Mouse (Mus musculus) lung, embryonic 15.5 days (tissue): ENCODE data around the gene Lrrc4b. TPM values are rescaled to one million over a fixed set of nuclear protein-coding genes. Genes with fewer than 3 reads are reported as not detected.

Experiments used
- ATAC-seq: fragments of 200-750 bp; cut with Nextera tagmentation; 2 replicates; pipeline ENCODE4 v1.8.0; 2017; ENCODE audit warnings: moderate number of reproducible peaks, borderline replicate concordance; ENCODE audit not compliant: low FRiP score, low TSS enrichment; ENCODE audit errors: extremely low read depth
- H3K27ac ChIP-seq: fragments of 300-500 bp; sonication (generic); 2 replicates; pipeline ENCODE4 v1.5.1; 2015; ENCODE audit warnings: moderate library complexity, mild to moderate bottlenecking, inconsistent platforms
- H3K27me3 ChIP-seq: fragments of 300-500 bp; sonication (generic); 2 replicates; pipeline ENCODE4 v1.6.1; 2015; ENCODE audit warnings: inconsistent platforms
- H3K36me3 ChIP-seq: fragments of 300-500 bp; sonication (generic); 2 replicates; pipeline ENCODE4 v1.6.1; 2015; ENCODE audit warnings: inconsistent platforms
- H3K4me1 ChIP-seq: fragments of 300-500 bp; sonication (generic); 2 replicates; pipeline ENCODE4 v1.6.1; 2015; ENCODE audit warnings: inconsistent platforms
- H3K4me2 ChIP-seq: fragments of 300-500 bp; sonication (generic); 2 replicates; pipeline ENCODE4 v1.6.1; 2015; ENCODE audit warnings: inconsistent platforms, mild to moderate bottlenecking, moderate library complexity
- H3K4me3 ChIP-seq: fragments of 300-500 bp; sonication (generic); 2 replicates; pipeline ENCODE4 v1.5.1; 2015; ENCODE audit warnings: mild to moderate bottlenecking, inconsistent platforms
- H3K9ac ChIP-seq: fragments of 300-500 bp; sonication (generic); 2 replicates; pipeline ENCODE4 v1.6.1; 2015; ENCODE audit warnings: inconsistent platforms
- H3K9me3 ChIP-seq: fragments of 300-500 bp; sonication (generic); 2 replicates; pipeline ENCODE4 v1.6.1; 2016; ENCODE audit warnings: inconsistent platforms
- WGBS: fragments of 180-500 bp; shearing (Covaris S2); methylation state at CpG from one replicate; pipeline ENCODE4 v1.1.7; 2015; 5-methylcytosine and 5-hydroxymethylcytosine counted together
- polyA plus RNA-seq: library from polyadenylated mRNA; unstranded; fragments of >200 nt; fragmentation: Nextera tagmentation; extraction: Ambion mirVana; gene quantifications from 2 replicates; pipeline ENCODE4 v1.2.1, GENCODE M21; 2015

The Lrrc4b gene
- polyA plus RNA-seq, 1 experiment from 2014 or later = 0.98 TPM

DNA sequence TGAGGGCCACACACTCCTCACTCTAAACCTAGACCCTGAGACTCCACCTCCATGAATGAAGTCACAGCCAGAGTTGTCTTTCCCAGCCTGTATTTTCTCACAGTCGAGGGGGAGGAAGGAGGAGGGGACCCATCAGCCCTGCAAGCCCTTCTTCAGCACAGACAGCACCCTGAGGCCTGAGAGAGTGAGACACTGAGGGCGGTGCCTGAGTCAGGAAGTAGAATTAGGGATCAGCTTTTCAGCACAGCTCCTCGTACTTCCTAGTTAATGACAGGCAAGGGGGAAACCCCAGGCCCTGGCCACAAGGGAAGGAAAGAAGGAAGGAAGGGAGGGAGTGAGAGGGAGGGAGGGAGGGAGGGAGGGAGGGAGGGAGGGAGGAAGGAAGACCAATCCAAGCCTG, 24.4 kb downstream of the Lrrc4b start:
- WGBS = 6% methylated on average over 3 of the region's 3 CpGs
- no peaks in the 10 kb centered on the region for H3K36me3 ChIP-seq
- no peak for ATAC-seq

DNA sequence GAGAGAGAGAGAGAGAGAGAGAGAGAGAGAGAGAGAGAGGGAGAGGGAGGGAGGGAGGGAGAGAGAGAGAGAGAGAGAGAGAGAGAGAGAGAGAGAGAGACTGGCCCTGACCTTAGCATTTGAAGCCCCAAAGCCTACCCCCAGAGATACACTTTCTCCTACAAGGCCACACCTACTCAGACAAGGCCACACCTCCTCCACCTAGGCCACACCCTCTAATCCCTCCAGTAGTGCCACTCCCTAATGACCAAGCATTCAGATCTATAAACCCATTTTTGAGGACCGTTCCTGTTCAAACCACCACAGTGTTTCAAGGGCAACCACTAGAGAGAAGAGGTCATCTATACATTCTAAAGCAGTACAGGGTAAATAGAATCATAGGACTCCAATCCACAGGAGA, 27.5 kb downstream of the Lrrc4b start:
- H3K36me3 ChIP-seq = no peaks in the 10 kb centered on the region
- no peak overlapping the region for H3K4me3 ChIP-seq
- H3K4me1 ChIP-seq = no peaks in the 10 kb centered on the region
- no peak overlapping the region for H3K4me2 ChIP-seq
- H3K27ac ChIP-seq = no peak overlapping the region
- no peak for ATAC-seq
- 94% methylated on average over 1 of the region's 1 CpGs for WGBS
- H3K9ac ChIP-seq = no peak overlapping the region
- peaks cover 22% of the 10 kb centered on the region for H3K27me3 ChIP-seq
- no peaks in the 10 kb centered on the region for H3K9me3 ChIP-seq

More for the DNA sequence above, 24.4 kb downstream of the Lrrc4b start:
- H3K4me3 ChIP-seq = no peak overlapping the region
- H3K4me2 ChIP-seq = no peak overlapping the region
- no peaks in the 10 kb centered on the region for H3K9me3 ChIP-seq
- H3K27me3 ChIP-seq = no peaks in the 10 kb centered on the region
- no peaks in the 10 kb centered on the region for H3K4me1 ChIP-seq
- H3K9ac ChIP-seq = no peak overlapping the region
- H3K27ac ChIP-seq = no peak overlapping the region

DNA sequence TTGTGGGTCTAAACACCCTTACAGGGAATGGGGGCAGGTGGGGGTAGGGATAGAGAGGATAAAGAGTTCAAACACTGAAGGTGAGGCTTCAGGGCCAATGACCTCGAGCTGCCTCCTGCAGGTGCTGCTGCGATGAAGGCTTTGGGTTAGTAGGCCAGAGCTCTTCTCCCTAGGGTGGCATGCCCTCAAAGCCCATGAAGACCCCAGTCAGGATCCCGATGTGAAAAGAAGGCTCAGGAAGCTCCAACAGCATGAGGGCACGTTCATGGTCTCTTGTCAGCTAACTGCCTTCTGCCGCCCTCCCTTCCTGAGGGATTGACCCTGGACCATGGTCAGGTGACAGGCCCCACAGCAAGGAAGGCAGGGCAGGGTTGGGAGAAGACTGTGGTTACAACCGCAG, 31.2 kb downstream of the Lrrc4b start:
- Histone ChIP-seq H3K4me2 (no peak overlapping the region), H3K36me3 (no peaks in the 10 kb centered on the region), H3K4me3 (no peak overlapping the region), H3K9ac (no peak overlapping the region), H3K4me1 (peaks cover 6% of the 10 kb centered on the region; the same call in 1 of the 2 replicates), H3K27me3 (peaks cover 58% of the 10 kb centered on the region), H3K27ac (no peak overlapping the region), H3K9me3 (no peaks in the 10 kb centered on the region)
- 71% methylated on average over 6 of the region's 6 CpGs for WGBS
- ATAC-seq = no peak

DNA sequence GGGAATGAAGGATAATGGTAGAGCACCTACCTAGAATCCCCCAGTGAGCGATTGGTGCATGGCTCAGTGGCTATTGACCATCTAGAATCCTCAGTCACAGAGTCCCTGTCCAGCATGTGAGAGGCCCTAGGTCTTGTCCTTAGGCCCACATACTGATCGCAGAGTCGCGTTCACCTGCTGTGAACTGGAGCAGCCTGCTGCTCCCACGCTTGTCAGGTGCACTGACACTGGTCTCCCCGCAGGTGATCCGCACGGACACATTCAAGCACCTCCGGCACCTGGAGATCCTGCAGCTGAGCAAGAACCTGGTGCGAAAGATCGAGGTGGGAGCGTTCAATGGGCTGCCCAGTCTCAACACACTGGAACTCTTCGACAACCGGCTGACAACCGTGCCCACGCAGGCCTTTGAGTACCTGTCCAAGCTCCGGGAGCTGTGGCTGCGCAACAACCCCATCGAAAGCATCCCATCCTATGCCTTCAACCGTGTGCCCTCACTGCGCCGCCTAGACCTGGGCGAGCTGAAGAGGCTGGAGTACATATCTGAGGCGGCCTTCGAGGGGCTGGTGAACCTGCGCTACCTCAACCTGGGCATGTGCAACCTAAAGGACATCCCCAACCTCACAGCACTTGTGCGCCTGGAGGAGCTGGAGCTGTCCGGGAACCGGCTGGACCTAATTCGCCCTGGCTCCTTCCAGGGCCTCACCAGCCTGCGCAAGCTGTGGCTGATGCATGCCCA, 32.1 kb downstream of the Lrrc4b start:
- no peak overlapping the region for H3K27ac ChIP-seq
- peaks cover 6% of the 10 kb centered on the region; the same call in 1 of the 2 replicates for H3K4me1 ChIP-seq
- peaks cover 61% of the 10 kb centered on the region for H3K27me3 ChIP-seq
- ATAC-seq = no peak
- H3K4me2 ChIP-seq = no peak overlapping the region
- H3K9ac ChIP-seq = no peak overlapping the region
- H3K4me3 ChIP-seq = no peak overlapping the region
- no peaks in the 10 kb centered on the region for H3K36me3 ChIP-seq
- WGBS = 69% methylated on average over 31 of the region's 31 CpGs
- no peaks in the 10 kb centered on the region for H3K9me3 ChIP-seq

DNA sequence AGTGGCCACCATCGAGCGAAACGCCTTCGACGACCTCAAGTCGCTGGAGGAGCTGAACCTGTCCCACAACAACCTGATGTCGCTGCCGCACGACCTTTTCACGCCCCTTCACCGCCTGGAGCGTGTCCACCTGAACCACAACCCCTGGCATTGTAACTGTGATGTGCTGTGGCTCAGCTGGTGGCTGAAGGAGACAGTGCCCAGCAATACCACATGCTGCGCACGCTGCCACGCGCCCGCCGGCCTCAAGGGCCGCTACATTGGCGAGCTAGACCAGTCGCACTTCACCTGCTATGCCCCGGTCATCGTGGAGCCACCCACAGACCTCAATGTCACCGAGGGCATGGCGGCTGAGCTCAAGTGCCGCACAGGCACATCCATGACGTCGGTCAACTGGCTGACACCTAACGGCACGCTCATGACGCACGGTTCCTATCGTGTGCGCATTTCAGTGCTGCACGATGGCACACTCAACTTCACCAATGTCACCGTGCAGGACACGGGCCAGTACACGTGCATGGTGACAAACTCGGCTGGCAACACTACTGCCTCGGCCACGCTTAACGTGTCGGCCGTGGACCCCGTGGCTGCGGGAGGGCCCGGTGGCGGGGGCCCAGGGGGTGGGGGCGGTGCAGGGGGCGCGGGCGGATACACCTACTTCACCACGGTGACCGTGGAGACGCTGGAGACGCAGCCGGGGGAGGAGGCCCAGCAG, 32.8 kb downstream of the Lrrc4b start:
- no peaks in the 10 kb centered on the region for H3K36me3 ChIP-seq
- no peak overlapping the region for H3K4me3 ChIP-seq
- no peaks in the 10 kb centered on the region for H3K9me3 ChIP-seq
- ATAC-seq = no peak
- H3K4me2 ChIP-seq = no peak overlapping the region
- peaks cover 61% of the 10 kb centered on the region for H3K27me3 ChIP-seq
- peaks cover 6% of the 10 kb centered on the region; the same call in 1 of the 2 replicates for H3K4me1 ChIP-seq
- no peak overlapping the region for H3K9ac ChIP-seq
- 47% methylated on average over 57 of the region's 57 CpGs for WGBS
- no peak overlapping the region for H3K27ac ChIP-seq

DNA sequence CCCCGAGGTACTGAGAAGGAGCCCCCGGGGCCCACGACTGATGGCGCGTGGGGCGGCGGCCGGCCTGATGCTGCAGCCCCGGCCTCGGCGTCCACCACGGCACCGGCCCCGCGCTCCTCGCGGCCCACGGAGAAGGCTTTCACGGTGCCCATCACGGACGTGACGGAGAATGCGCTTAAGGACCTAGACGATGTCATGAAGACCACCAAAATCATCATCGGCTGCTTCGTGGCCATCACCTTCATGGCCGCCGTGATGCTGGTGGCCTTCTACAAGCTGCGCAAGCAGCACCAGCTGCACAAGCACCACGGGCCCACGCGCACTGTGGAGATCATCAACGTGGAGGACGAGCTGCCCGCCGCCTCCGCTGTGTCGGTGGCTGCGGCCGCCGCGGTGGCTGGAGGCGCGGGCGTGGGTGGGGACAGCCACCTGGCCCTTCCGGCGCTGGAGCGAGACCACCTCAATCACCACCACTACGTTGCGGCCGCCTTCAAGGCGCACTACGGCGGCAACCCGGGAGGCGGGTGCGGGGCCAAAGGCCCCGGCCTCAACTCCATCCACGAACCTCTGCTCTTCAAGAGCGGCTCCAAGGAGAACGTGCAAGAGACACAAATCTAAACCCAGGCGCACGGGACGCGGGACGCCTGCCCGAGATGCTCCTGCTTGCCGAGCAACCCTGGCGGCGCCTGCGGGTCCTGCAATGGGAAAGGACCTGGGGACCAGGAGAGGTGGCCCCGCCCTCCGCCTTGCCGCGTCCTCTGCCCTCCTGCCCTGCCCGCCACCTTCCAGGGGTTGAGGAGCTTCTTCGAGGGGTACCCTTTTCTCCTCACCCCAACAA, 33.6 kb downstream of the Lrrc4b start:
- Histone ChIP-seq H3K27me3 (peaks cover 61% of the 10 kb centered on the region), H3K4me2 (peak overlapping the region; percentile 42), H3K9ac (no peak overlapping the region), H3K4me3 (peak overlapping the region; percentile 17), H3K4me1 (peaks cover 10% of the 10 kb centered on the region), H3K9me3 (no peaks in the 10 kb centered on the region), H3K36me3 (no peaks in the 10 kb centered on the region), H3K27ac (no peak overlapping the region)
- no peak for ATAC-seq
- WGBS = 16% methylated on average over 76 of the region's 77 CpGs

DNA sequence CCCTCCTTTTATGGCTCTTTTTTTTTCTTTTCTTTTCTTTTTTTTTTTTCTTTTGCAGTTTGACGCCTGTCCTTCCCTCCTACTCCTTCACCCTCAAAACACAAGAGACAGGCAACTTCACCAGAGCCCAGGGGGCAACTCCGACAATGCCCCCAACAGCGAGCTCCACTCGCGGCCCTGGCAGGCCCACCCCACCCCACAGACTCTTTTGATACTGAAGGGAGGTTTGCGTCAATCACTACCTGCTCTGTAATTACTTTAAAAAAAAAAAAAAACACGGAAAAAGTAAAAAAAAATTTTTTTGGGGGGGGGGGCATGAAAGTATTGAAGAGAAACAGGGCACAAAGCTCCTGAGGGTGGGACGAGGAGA, 34.2 kb downstream of the Lrrc4b start:
- WGBS = 27% methylated on average over 8 of the region's 8 CpGs
- Histone ChIP-seq H3K9me3 (no peaks in the 10 kb centered on the region), H3K27ac (no peak overlapping the region), H3K4me1 (peaks cover 12% of the 10 kb centered on the region), H3K27me3 (peaks cover 61% of the 10 kb centered on the region), H3K4me2 (peak overlapping the region; percentile 42), H3K9ac (no peak overlapping the region), H3K36me3 (no peaks in the 10 kb centered on the region), H3K4me3 (no peak overlapping the region)
- no peak for ATAC-seq

DNA sequence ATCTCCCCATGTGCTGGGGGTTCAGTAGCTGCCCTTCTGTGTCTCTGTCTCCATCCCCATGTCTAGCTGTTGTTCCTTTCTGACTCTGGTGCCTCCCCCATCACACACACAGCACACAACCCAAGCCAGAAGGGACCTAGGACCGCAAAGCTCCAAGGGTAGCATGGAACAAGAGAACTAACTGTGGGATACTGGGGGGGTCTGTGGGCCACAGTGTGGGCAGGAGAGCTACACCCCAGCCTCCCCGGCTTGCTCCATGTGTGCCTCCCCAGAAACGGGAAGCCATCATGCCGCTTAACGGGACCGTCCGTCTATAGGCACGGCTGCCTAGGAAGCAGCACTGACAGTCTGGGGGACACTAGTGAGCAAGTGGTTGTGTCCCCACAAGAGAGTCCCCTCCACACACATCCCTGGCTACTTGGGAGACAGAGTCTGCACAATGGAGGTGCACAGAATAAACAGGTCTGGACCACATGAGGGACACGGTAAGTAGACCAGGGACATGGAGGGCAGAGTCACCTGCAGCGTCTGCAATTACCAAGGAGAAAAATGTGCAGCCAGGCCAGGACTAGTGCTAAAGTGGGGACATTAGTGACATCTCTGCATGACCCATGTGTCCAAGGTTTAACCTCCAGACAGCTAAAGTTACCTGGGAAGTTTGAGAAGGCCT, 34.9 kb downstream of the Lrrc4b start:
- no peaks in the 10 kb centered on the region for H3K36me3 ChIP-seq
- H3K27me3 ChIP-seq = peaks cover 61% of the 10 kb centered on the region
- no peak for ATAC-seq
- peaks cover 16% of the 10 kb centered on the region for H3K4me1 ChIP-seq
- H3K9me3 ChIP-seq = no peaks in the 10 kb centered on the region
- no peak overlapping the region for H3K27ac ChIP-seq
- no peak overlapping the region for H3K4me2 ChIP-seq
- no peak overlapping the region for H3K4me3 ChIP-seq
- H3K9ac ChIP-seq = no peak overlapping the region
- WGBS = 81% methylated on average over 10 of the region's 10 CpGs

DNA sequence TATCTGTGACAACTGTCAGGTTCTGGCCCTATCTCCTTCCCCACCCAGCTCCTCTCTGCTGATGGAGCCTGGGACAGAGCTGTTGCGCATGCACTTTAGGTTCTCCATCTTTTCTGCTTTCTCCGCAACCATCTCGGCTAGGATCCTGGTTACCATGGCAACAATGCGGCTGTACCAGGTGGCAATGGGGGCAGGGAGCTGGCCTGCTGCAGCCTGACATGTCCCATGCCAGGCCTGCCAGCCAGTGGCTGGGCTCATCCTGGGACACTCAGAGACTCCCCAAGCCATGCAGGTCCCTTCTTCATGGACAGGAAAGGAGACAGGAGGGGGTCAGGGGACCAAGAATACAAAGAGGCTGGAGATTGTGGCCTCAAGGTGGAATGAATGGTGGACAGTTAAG, 35.7 kb downstream of the Lrrc4b start:
- H3K36me3 ChIP-seq = no peaks in the 10 kb centered on the region
- peaks cover 58% of the 10 kb centered on the region for H3K27me3 ChIP-seq
- H3K4me1 ChIP-seq = peaks cover 24% of the 10 kb centered on the region
- H3K4me2 ChIP-seq = no peak overlapping the region
- no peaks in the 10 kb centered on the region for H3K9me3 ChIP-seq
- no peak for ATAC-seq
- H3K9ac ChIP-seq = no peak overlapping the region
- no peak overlapping the region for H3K27ac ChIP-seq
- no peak overlapping the region for H3K4me3 ChIP-seq
- 26% methylated on average over 4 of the region's 4 CpGs for WGBS

DNA sequence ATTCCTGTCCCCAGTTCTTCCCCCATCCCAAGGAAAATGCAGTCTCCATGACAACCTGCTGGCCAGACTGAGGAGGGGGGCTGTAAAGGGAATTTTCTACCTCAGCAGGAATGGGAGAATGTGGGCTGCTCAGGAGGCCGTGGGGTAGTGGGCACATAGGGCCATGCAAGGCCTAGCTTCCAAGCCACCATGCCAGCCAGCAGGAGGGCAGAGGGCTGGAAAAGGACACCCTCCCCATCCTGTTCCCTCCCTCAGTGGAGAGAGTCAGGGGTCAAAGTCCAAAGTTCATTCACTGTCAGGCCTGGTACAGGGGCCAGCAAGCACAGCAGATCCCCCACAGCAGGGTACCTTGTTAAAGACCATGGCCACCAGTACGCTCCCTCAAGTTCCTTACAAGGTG, 36.3 kb downstream of the Lrrc4b start, which contains the start of gene Aspdh:
Gene Aspdh, plus strand, starts transcription at position 281 of the 400 bp plus-strand sequence.
- no peak within 1 kb of the TSS for H3K9ac ChIP-seq
- H3K4me1 ChIP-seq = peaks cover 30% of the 10 kb centered on the region
- no peak within 1 kb of the TSS for H3K27ac ChIP-seq
- peaks cover 52% of the 10 kb centered on the region for H3K27me3 ChIP-seq
- no peak for ATAC-seq
- no peak within 1 kb of the TSS for H3K4me3 ChIP-seq
- H3K4me2 ChIP-seq = no peak within 1 kb of the TSS
- 67% methylated on average over 2 of the region's 2 CpGs for WGBS
- no peaks in the 10 kb centered on the region for H3K9me3 ChIP-seq
- no peaks in the 10 kb centered on the region for H3K36me3 ChIP-seq

DNA sequence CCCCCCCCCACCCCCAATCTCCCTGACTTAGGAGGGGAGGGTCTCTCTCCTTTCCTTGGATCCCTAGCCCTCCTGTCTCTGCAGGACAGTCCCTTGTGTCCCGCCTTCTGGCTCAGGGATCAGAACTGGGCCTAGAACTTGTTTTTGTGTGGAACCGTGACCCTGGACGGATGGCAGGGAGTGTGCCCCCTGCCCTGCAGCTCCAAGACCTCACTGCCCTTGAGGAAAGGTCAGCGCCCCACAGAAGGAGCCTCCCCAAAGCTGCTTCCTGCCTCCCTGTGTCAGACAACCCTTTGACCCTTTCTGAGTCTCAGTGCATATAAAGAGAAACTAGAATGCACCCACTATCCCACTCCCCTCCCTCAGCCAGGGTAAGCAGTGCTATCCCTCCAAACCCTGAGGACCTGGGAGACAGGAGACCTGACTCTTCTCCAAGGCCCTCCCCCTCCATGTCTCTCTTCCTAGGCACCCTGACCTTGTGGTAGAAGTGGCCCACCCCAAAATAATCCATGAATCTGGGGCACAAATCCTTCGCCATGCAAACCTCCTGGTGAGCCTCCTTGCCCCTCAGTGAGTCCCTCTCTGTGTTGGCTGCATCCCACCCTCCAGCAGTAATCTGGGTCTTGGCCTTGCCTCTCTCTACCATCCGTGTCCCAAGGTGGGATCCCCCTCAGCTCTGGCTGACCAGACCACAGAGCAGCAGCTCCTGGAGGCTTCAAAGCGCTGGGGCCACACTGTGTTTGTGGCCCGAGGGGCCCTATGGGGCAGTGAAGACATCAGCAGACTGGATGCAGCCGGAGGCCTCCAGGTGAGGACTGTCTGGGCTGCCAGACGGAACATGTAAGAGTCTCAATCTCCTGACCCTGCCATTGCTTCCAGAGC, 37.4 kb downstream of the Lrrc4b start:
- H3K4me2 ChIP-seq = no peak overlapping the region
- WGBS = 70% methylated on average over 10 of the region's 10 CpGs
- H3K4me3 ChIP-seq = no peak overlapping the region
- ATAC-seq = no peak
- H3K27ac ChIP-seq = no peak overlapping the region
- no peaks in the 10 kb centered on the region for H3K9me3 ChIP-seq
- peaks cover 41% of the 10 kb centered on the region for H3K4me1 ChIP-seq
- no peak overlapping the region for H3K9ac ChIP-seq
- no peaks in the 10 kb centered on the region for H3K36me3 ChIP-seq
- peaks cover 40% of the 10 kb centered on the region for H3K27me3 ChIP-seq
